Mouse (Mus musculus) neural tube, embryonic 11.5 days (tissue): Measurements from ENCODE around the gene Pard6a. TPM values are rescaled to one million over a fixed set of nuclear protein-coding genes. Genes with fewer than 3 reads are reported as not detected.

Source experiments
- polyA plus RNA-seq: library from polyadenylated mRNA; unstranded; fragments of >200 nt; fragmentation: Nextera tagmentation; extraction: Ambion mirVana; gene quantifications from 2 replicates; pipeline ENCODE4 v1.2.1, GENCODE M21; 2014

The Pard6a gene
- polyA plus RNA-seq, 1 experiment from 2014 or later = 23.1 TPM

Other genes starting within 250 kb of the Pard6a start
- gene Tppp3, start 229.6 kb upstream of the Pard6a start, polyA plus RNA-seq = 218 and 229 TPM in 2 replicates
- gene Zdhhc1, start 204.2 kb upstream of the Pard6a start, polyA plus RNA-seq = 18.5 and 18.9 TPM in 2 replicates
- gene Hsd11b2, start 182.4 kb upstream of the Pard6a start, polyA plus RNA-seq = 22.5 and 23.9 TPM in 2 replicates
- gene Atp6v0d1, start 135.1 kb upstream of the Pard6a start, polyA plus RNA-seq = 137 and 148 TPM in 2 replicates
- gene Ripor1, start 95.9 kb upstream of the Pard6a start, polyA plus RNA-seq = 19.3 and 20.3 TPM in 2 replicates
- 98.5 and 111 TPM in 2 replicates for gene Ctcf, start 64.6 kb upstream of the Pard6a start, polyA plus RNA-seq
- gene Agrp, start 63.8 kb upstream of the Pard6a start, polyA plus RNA-seq = 0.66 and 2.1 TPM in 2 replicates
- gene Carmil2, start 14.9 kb upstream of the Pard6a start, polyA plus RNA-seq = 4.6 and 5.0 TPM in 2 replicates
- 74.3 and 76.7 TPM in 2 replicates for gene Acd, start within 50 bp of the Pard6a start, polyA plus RNA-seq
- 0.20 TPM in 1 of 2 replicates, not detected in the other for gene 4933405L10Rik, start 6.5 kb downstream of the Pard6a start, polyA plus RNA-seq
- gene Enkd1, start 7.1 kb downstream of the Pard6a start, polyA plus RNA-seq = 27.6 and 27.8 TPM in 2 replicates
- 35.5 and 42.0 TPM in 2 replicates for gene Gfod2, start 57.5 kb downstream of the Pard6a start, polyA plus RNA-seq
- 12.3 and 13.5 TPM in 2 replicates for gene Ranbp10, start 126.2 kb downstream of the Pard6a start, polyA plus RNA-seq
- 0.18 and 0.24 TPM in 2 replicates for gene Tsnaxip1, start 126.6 kb downstream of the Pard6a start, polyA plus RNA-seq
- gene Cenpt, start 152.1 kb downstream of the Pard6a start, polyA plus RNA-seq = 58.3 and 62.6 TPM in 2 replicates
- gene Thap11, start 154.0 kb downstream of the Pard6a start, polyA plus RNA-seq = 68.9 and 71.8 TPM in 2 replicates
- gene Nutf2, start 159.4 kb downstream of the Pard6a start, polyA plus RNA-seq = 342 and 344 TPM in 2 replicates
- 50.0 and 50.5 TPM in 2 replicates for gene Edc4, start 179.7 kb downstream of the Pard6a start, polyA plus RNA-seq
- gene Nrn1l, start 192.4 kb downstream of the Pard6a start, polyA plus RNA-seq = not detected in 2 replicates
- gene Pskh1, start 199.3 kb downstream of the Pard6a start, polyA plus RNA-seq = 18.1 and 20.4 TPM in 2 replicates
- 1.1 TPM in 2 replicates for gene Ctrl, start 232.7 kb downstream of the Pard6a start, polyA plus RNA-seq
- gene Psmb10, start 237.3 kb downstream of the Pard6a start, polyA plus RNA-seq = 28.5 and 30.2 TPM in 2 replicates
- gene Lcat, start 242.2 kb downstream of the Pard6a start, polyA plus RNA-seq = 0.50 and 0.54 TPM in 2 replicates